Mouse (Mus musculus): ENCODE measurements around the gene 2410131K14Rik. TPM values are rescaled to one million over a fixed set of nuclear protein-coding genes. Genes with fewer than 3 reads are reported as not detected.

The 2410131K14Rik gene
- polyA plus RNA-seq, 1 experiment: 3.8 TPM

GRCm38 (mm10) chr5:118271449-118272110 lies 26.6 kb downstream of the 2410131K14Rik start:
- no peaks in the 10 kb centered on the region for H3K36me3 ChIP-seq (ENCODE audit: control insufficient read depth, insufficient read depth, low read length)
- 48% methylated on average over 10 of the region's 10 CpGs for WGBS
- H3K4me3 ChIP-seq (ENCODE audit: low read depth, low read length): no peak overlapping the region
- H3K27ac ChIP-seq (ENCODE audit: insufficient read depth, low read depth, low read length): no peak overlapping the region
- H3K27me3 ChIP-seq (ENCODE audit: control insufficient read depth, insufficient read depth, low read length): no peaks in the 10 kb centered on the region; the same call in 1 of the 2 replicates
- peaks cover 7% of the 10 kb centered on the region; the same call in 1 of the 2 replicates for H3K4me1 ChIP-seq (ENCODE audit: control insufficient read depth, insufficient read depth, insufficient read length, low read length)
- TF ChIP-seq CTCF (IDR thresholded peaks at IDR 0.05; ENCODE audit: extremely low read depth, insufficient read length, insufficient replicate concordance, low read depth, low read length): no peak
- no peak for TF ChIP-seq POLR2A (IDR thresholded peaks at IDR 0.05; ENCODE audit: low read depth, low read length)

- Histone ChIP-seq H3K27me3 (ENCODE audit: control insufficient read depth, insufficient read depth, low read length) (no peaks in the 10 kb centered on the region; the same call in 1 of the 2 replicates), H3K36me3 (ENCODE audit: control insufficient read depth, insufficient read depth, low read length) (no peaks in the 10 kb centered on the region), H3K4me1 (ENCODE audit: control insufficient read depth, insufficient read depth, insufficient read length, low read length) (peaks cover 7% of the 10 kb centered on the region; the same call in 1 of the 2 replicates), H3K27ac (ENCODE audit: insufficient read depth, low read depth, low read length) (no peak overlapping the region), H3K4me3 (ENCODE audit: low read depth, low read length) (no peak overlapping the region)
- WGBS: 36% methylated on average over 7 of the region's 7 CpGs
- TF ChIP-seq CTCF (IDR thresholded peaks at IDR 0.05; ENCODE audit: extremely low read depth, insufficient read length, insufficient replicate concordance, low read depth, low read length) (no peak), POLR2A (IDR thresholded peaks at IDR 0.05; ENCODE audit: low read depth, low read length) (no peak)
Measured at GRCm38 (mm10) chr5:118273446-118273845, 28.4 kb downstream of the 2410131K14Rik start.

DNA sequence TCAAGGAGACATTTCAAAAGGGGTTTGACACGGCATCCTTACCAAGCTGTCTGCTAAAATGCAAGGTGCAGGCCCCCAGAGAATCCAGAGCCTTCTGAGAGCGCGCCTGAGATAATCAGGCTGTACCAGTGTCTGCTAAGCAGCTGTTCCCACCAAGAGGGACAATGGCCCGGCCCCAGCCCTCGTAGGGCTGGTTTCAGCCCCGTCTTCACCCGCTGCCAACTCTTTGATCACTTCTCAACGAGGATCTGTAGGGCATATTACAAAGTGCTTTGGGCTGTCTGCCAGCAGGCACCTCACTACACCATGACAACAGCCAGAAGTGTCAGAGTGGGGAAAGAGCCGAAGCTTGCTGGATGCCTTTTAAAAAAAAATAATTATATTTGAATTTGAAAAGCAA lies 29.5 kb downstream of the 2410131K14Rik start:
- WGBS: 7% methylated on average over 9 of the region's 9 CpGs
- H3K4me1 ChIP-seq (ENCODE audit: control insufficient read depth, insufficient read depth, insufficient read length, low read length): peaks cover 7% of the 10 kb centered on the region; the same call in 1 of the 2 replicates
- no peaks in the 10 kb centered on the region; the same call in 1 of the 2 replicates for H3K27me3 ChIP-seq (ENCODE audit: control insufficient read depth, insufficient read depth, low read length)
- TF ChIP-seq POLR2A (IDR thresholded peaks at IDR 0.05; ENCODE audit: low read depth, low read length) (no peak), CTCF (IDR thresholded peaks at IDR 0.05; ENCODE audit: extremely low read depth, insufficient read length, insufficient replicate concordance, low read depth, low read length) (no peak)
- no peak overlapping the region for H3K4me3 ChIP-seq (ENCODE audit: low read depth, low read length)
- no peak overlapping the region for H3K27ac ChIP-seq (ENCODE audit: insufficient read depth, low read depth, low read length)
- H3K36me3 ChIP-seq (ENCODE audit: control insufficient read depth, insufficient read depth, low read length): no peaks in the 10 kb centered on the region

GRCm38 (mm10) chr5:118276281-118276680 lies 31.3 kb downstream of the 2410131K14Rik start:
- Histone ChIP-seq H3K27ac (ENCODE audit: insufficient read depth, low read depth, low read length) (no peak overlapping the region), H3K27me3 (ENCODE audit: control insufficient read depth, insufficient read depth, low read length) (no peaks in the 10 kb centered on the region; the same call in 1 of the 2 replicates), H3K36me3 (ENCODE audit: control insufficient read depth, insufficient read depth, low read length) (no peaks in the 10 kb centered on the region), H3K4me3 (ENCODE audit: low read depth, low read length) (no peak overlapping the region), H3K4me1 (ENCODE audit: control insufficient read depth, insufficient read depth, insufficient read length, low read length) (peaks cover 7% of the 10 kb centered on the region; the same call in 1 of the 2 replicates)
- no peak for TF ChIP-seq POLR2A (IDR thresholded peaks at IDR 0.05; ENCODE audit: low read depth, low read length)
- 83% methylated on average over 7 of the region's 7 CpGs for WGBS

DNA sequence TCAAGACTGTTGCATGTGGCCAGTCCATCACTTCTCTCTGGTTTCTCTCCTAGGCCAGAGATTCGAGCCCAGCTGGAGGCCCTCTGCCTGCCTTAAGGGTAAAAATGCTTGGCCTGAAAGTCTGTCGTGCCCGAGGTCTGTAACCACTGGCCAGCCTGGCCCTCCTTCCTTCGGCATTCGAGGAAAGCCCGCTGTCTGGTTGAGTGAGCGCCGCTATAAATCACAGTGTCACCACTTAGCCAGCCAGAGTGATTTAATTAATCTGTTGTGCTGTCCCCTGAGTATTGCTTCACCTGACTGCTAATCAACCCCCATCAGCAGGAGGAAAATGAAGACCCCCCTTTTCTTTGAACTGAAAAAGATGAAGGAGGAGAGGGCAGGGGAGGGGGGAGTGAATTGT lies 31.7 kb downstream of the 2410131K14Rik start:
- 68% methylated on average over 8 of the region's 8 CpGs for WGBS
- TF ChIP-seq CTCF (IDR thresholded peaks at IDR 0.05; ENCODE audit: extremely low read depth, insufficient read length, insufficient replicate concordance, low read depth, low read length) (no peak), POLR2A (IDR thresholded peaks at IDR 0.05; ENCODE audit: low read depth, low read length) (no peak)
- Histone ChIP-seq H3K4me1 (ENCODE audit: control insufficient read depth, insufficient read depth, insufficient read length, low read length) (peaks cover 7% of the 10 kb centered on the region; the same call in 1 of the 2 replicates), H3K27ac (ENCODE audit: insufficient read depth, low read depth, low read length) (no peak overlapping the region), H3K4me3 (ENCODE audit: low read depth, low read length) (no peak overlapping the region), H3K27me3 (ENCODE audit: control insufficient read depth, insufficient read depth, low read length) (no peaks in the 10 kb centered on the region; the same call in 1 of the 2 replicates), H3K36me3 (ENCODE audit: control insufficient read depth, insufficient read depth, low read length) (no peaks in the 10 kb centered on the region)

GRCm38 (mm10) chr5:118277741-118278495 lies 32.9 kb downstream of the 2410131K14Rik start:
- no peak for TF ChIP-seq POLR2A (IDR thresholded peaks at IDR 0.05; ENCODE audit: low read depth, low read length)
- no peak for TF ChIP-seq CTCF (IDR thresholded peaks at IDR 0.05; ENCODE audit: extremely low read depth, insufficient read length, insufficient replicate concordance, low read depth, low read length)
- Histone ChIP-seq H3K36me3 (ENCODE audit: control insufficient read depth, insufficient read depth, low read length) (no peaks in the 10 kb centered on the region), H3K4me1 (ENCODE audit: control insufficient read depth, insufficient read depth, insufficient read length, low read length) (peaks cover 7% of the 10 kb centered on the region; the same call in 1 of the 2 replicates)

DNA sequence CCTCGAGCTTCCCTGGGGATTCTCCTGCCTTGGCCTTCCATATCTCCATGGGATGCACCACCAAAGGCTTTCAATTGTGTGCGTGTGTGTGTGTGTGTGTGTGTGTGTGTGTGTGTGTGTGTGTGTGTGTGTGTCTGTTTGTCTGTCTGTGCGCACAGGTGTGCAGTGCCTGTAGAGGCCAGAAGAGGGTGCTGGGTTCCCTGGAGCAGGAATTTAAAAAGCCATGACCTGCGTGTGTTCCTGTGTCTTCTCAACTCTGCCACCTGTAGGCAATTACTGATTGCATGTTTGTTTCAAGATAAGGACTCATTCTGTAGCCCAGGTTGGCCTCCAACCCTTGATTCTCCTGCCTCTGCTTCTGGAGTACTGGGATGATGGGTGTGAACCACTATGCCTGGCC lies 46.4 kb downstream of the 2410131K14Rik start:
- Histone ChIP-seq H3K27ac (ENCODE audit: insufficient read depth, low read depth, low read length) (no peak overlapping the region), H3K36me3 (ENCODE audit: control insufficient read depth, insufficient read depth, low read length) (no peaks in the 10 kb centered on the region), H3K4me3 (ENCODE audit: low read depth, low read length) (no peak overlapping the region), H3K4me1 (ENCODE audit: control insufficient read depth, insufficient read depth, insufficient read length, low read length) (peaks cover 9% of the 10 kb centered on the region), H3K27me3 (ENCODE audit: control insufficient read depth, insufficient read depth, low read length) (no peaks in the 10 kb centered on the region)
- TF ChIP-seq POLR2A (IDR thresholded peaks at IDR 0.05; ENCODE audit: low read depth, low read length) (no peak), CTCF (IDR thresholded peaks at IDR 0.05; ENCODE audit: extremely low read depth, insufficient read length, insufficient replicate concordance, low read depth, low read length) (no peak)
- WGBS: 92% methylated on average over 4 of the region's 4 CpGs

More at GRCm38 (mm10) chr5:118277741-118278495, 32.9 kb downstream of the 2410131K14Rik start:
- Histone ChIP-seq H3K27ac (ENCODE audit: insufficient read depth, low read depth, low read length) (no peak overlapping the region), H3K4me3 (ENCODE audit: low read depth, low read length) (no peak overlapping the region), H3K27me3 (ENCODE audit: control insufficient read depth, insufficient read depth, low read length) (no peaks in the 10 kb centered on the region; the same call in 1 of the 2 replicates)
- WGBS: 62% methylated on average over 18 of the region's 18 CpGs

Measured in small intestine, adult 2 months (tissue).